Mouse (Mus musculus) embryonic facial prominence, embryonic 15.5 days (tissue): ENCODE results near the gene Zfyve28. TPM values are rescaled to one million over a fixed set of nuclear protein-coding genes. Genes with fewer than 3 reads are reported as not detected.

Experiments used
- ATAC-seq: fragments of 200-750 bp; cut with Nextera tagmentation; 2 replicates; pipeline ENCODE4 v1.8.0; 2017; ENCODE audit warnings: low read depth, moderate TSS enrichment; ENCODE audit not compliant: insufficient number of reproducible peaks, low FRiP score, low TSS enrichment
- H3K27ac ChIP-seq: fragments of 300-500 bp; sonication (generic); replicated peaks from 2 replicates; pipeline ENCODE4 v1.5.1; 2015; ENCODE audit warnings: mild to moderate bottlenecking, inconsistent platforms
- H3K27me3 ChIP-seq: fragments of 300-500 bp; sonication (generic); 2 replicates; pipeline ENCODE4 v1.6.1; 2015; ENCODE audit warnings: inconsistent platforms
- H3K36me3 ChIP-seq: fragments of 300-500 bp; sonication (generic); 2 replicates; pipeline ENCODE4 v1.6.1; 2015; ENCODE audit warnings: mild to moderate bottlenecking, inconsistent platforms
- H3K4me1 ChIP-seq: fragments of 300-500 bp; sonication (generic); 2 replicates; pipeline ENCODE4 v1.6.1; 2015; ENCODE audit warnings: inconsistent platforms
- H3K4me2 ChIP-seq: fragments of 300-500 bp; sonication (generic); replicated peaks from 2 replicates; pipeline ENCODE4 v1.6.1; 2015; ENCODE audit warnings: mild to moderate bottlenecking, inconsistent platforms
- H3K4me3 ChIP-seq: fragments of 300-500 bp; sonication (generic); replicated peaks from 2 replicates; pipeline ENCODE4 v1.5.1; 2015; ENCODE audit warnings: mild to moderate bottlenecking, inconsistent platforms
- H3K9ac ChIP-seq: fragments of 300-500 bp; sonication (generic); 2 replicates; pipeline ENCODE4 v1.6.1; 2015; ENCODE audit warnings: inconsistent platforms
- H3K9me3 ChIP-seq: fragments of 300-500 bp; sonication (generic); replicated peaks from 2 replicates; pipeline ENCODE4 v1.6.1; 2016; ENCODE audit warnings: inconsistent platforms
- WGBS: fragments of 180-500 bp; shearing (Covaris S2); methylation state at CpG from one replicate; pipeline ENCODE4 v1.1.7; 2015; 5-methylcytosine and 5-hydroxymethylcytosine counted together
- polyA plus RNA-seq: library from polyadenylated mRNA; unstranded; fragments of >200 nt; fragmentation: Nextera tagmentation; extraction: Ambion mirVana; gene quantifications from 2 replicates; pipeline ENCODE4 v1.2.1, GENCODE M21; 2015

Gene Zfyve28
- polyA plus RNA-seq, 1 experiment from 2014 or later: 1.2 TPM

- H3K27ac ChIP-seq: no peak overlapping the region
- H3K4me3 ChIP-seq: no peak overlapping the region
- no peak overlapping the region for H3K4me2 ChIP-seq
- no peaks in the 10 kb centered on the region for H3K4me1 ChIP-seq
- WGBS: 28% methylated on average over 4 of the region's 4 CpGs
- no peaks in the 10 kb centered on the region for H3K9me3 ChIP-seq
- no peaks in the 10 kb centered on the region for H3K36me3 ChIP-seq
- no peaks in the 10 kb centered on the region for H3K27me3 ChIP-seq
- no peak for ATAC-seq
- no peak overlapping the region for H3K9ac ChIP-seq
Observed at GRCm38 (mm10) chr5:34271743-34272142, 16.5 kb downstream of the Zfyve28 start.

- no peak overlapping the region for H3K4me3 ChIP-seq
- H3K9me3 ChIP-seq: no peaks in the 10 kb centered on the region
- no peak overlapping the region for H3K4me2 ChIP-seq
- no peak overlapping the region for H3K9ac ChIP-seq
- no peaks in the 10 kb centered on the region for H3K27me3 ChIP-seq
- no peaks in the 10 kb centered on the region for H3K4me1 ChIP-seq
- 59% methylated on average over 12 of the region's 12 CpGs for WGBS
- no peak for ATAC-seq
- H3K36me3 ChIP-seq: no peaks in the 10 kb centered on the region
- H3K27ac ChIP-seq: no peak overlapping the region
Observed at GRCm38 (mm10) chr5:34269921-34270465, 18.3 kb downstream of the Zfyve28 start.

- Histone ChIP-seq H3K9ac (no peak overlapping the region), H3K4me1 (no peaks in the 10 kb centered on the region), H3K27me3 (no peaks in the 10 kb centered on the region), H3K4me3 (no peak overlapping the region), H3K27ac (no peak overlapping the region), H3K36me3 (no peaks in the 10 kb centered on the region), H3K9me3 (no peaks in the 10 kb centered on the region), H3K4me2 (no peak overlapping the region)
- WGBS: 78% methylated on average over 16 of the region's 16 CpGs
- no peak for ATAC-seq
Observed at GRCm38 (mm10) chr5:34269197-34269920, 18.9 kb downstream of the Zfyve28 start.

GRCm38 (mm10) chr5:34266065-34266464 is 22.2 kb downstream of the Zfyve28 start:
- no peak overlapping the region for H3K4me3 ChIP-seq
- no peak overlapping the region for H3K9ac ChIP-seq
- no peaks in the 10 kb centered on the region for H3K9me3 ChIP-seq
- no peak overlapping the region for H3K27ac ChIP-seq
- 66% methylated on average over 4 of the region's 4 CpGs for WGBS
- no peak overlapping the region for H3K4me2 ChIP-seq
- H3K4me1 ChIP-seq: no peaks in the 10 kb centered on the region
- ATAC-seq: no peak
- no peaks in the 10 kb centered on the region for H3K27me3 ChIP-seq
- no peaks in the 10 kb centered on the region for H3K36me3 ChIP-seq

- H3K27ac ChIP-seq: no peak overlapping the region
- H3K9me3 ChIP-seq: no peaks in the 10 kb centered on the region
- H3K9ac ChIP-seq: no peak overlapping the region
- H3K36me3 ChIP-seq: no peaks in the 10 kb centered on the region
- ATAC-seq: no peak
- no peak overlapping the region for H3K4me3 ChIP-seq
- no peaks in the 10 kb centered on the region for H3K27me3 ChIP-seq
- no peaks in the 10 kb centered on the region for H3K4me1 ChIP-seq
- 55% methylated on average over 3 of the region's 3 CpGs for WGBS
- no peak overlapping the region for H3K4me2 ChIP-seq
Observed at GRCm38 (mm10) chr5:34259172-34259816, 29.0 kb downstream of the Zfyve28 start.

- no peak overlapping the region for H3K27ac ChIP-seq
- peaks cover 21% of the 10 kb centered on the region for H3K4me1 ChIP-seq
- WGBS: 76% methylated on average over 3 of the region's 3 CpGs
- H3K27me3 ChIP-seq: no peaks in the 10 kb centered on the region
- H3K9me3 ChIP-seq: no peaks in the 10 kb centered on the region
- H3K4me3 ChIP-seq: no peak overlapping the region
- no peak overlapping the region for H3K9ac ChIP-seq
- H3K36me3 ChIP-seq: no peaks in the 10 kb centered on the region
- H3K4me2 ChIP-seq: no peak overlapping the region
- no peak for ATAC-seq
Observed at GRCm38 (mm10) chr5:34255189-34255588, 33.1 kb downstream of the Zfyve28 start.

GRCm38 (mm10) chr5:34254309-34254708 is 33.9 kb downstream of the Zfyve28 start:
- 59% methylated on average over 8 of the region's 8 CpGs for WGBS

GRCm38 (mm10) chr5:34252967-34253519 is 35.2 kb downstream of the Zfyve28 start:
- H3K4me3 ChIP-seq: no peak overlapping the region
- H3K27ac ChIP-seq: no peak overlapping the region
- H3K36me3 ChIP-seq: no peaks in the 10 kb centered on the region
- no peaks in the 10 kb centered on the region for H3K9me3 ChIP-seq
- no peaks in the 10 kb centered on the region for H3K27me3 ChIP-seq
- no peak for ATAC-seq
- no peak overlapping the region for H3K4me2 ChIP-seq
- no peak overlapping the region for H3K9ac ChIP-seq
- H3K4me1 ChIP-seq: peaks cover 29% of the 10 kb centered on the region
- 34% methylated on average over 4 of the region's 4 CpGs for WGBS

More at GRCm38 (mm10) chr5:34254309-34254708, 33.9 kb downstream of the Zfyve28 start:
- Histone ChIP-seq H3K27ac (no peak overlapping the region), H3K4me2 (no peak overlapping the region), H3K36me3 (no peaks in the 10 kb centered on the region), H3K4me3 (no peak overlapping the region), H3K9ac (no peak overlapping the region), H3K9me3 (no peaks in the 10 kb centered on the region), H3K4me1 (peaks cover 29% of the 10 kb centered on the region), H3K27me3 (no peaks in the 10 kb centered on the region)
- no peak for ATAC-seq

GRCm38 (mm10) chr5:34252307-34252966 is 35.8 kb downstream of the Zfyve28 start:
- Histone ChIP-seq H3K9ac (no peak overlapping the region), H3K9me3 (no peaks in the 10 kb centered on the region), H3K4me3 (no peak overlapping the region), H3K36me3 (no peaks in the 10 kb centered on the region), H3K4me1 (peaks cover 29% of the 10 kb centered on the region), H3K27me3 (no peaks in the 10 kb centered on the region), H3K27ac (no peak overlapping the region), H3K4me2 (no peak overlapping the region)
- ATAC-seq: no peak
- 20% methylated on average over 4 of the region's 4 CpGs for WGBS

GRCm38 (mm10) chr5:34251794-34252193 is 36.5 kb downstream of the Zfyve28 start:
- H3K4me1 ChIP-seq: peaks cover 29% of the 10 kb centered on the region
- no peak overlapping the region for H3K27ac ChIP-seq
- no peak overlapping the region for H3K4me2 ChIP-seq
- 41% methylated on average over 4 of the region's 4 CpGs for WGBS
- no peaks in the 10 kb centered on the region for H3K9me3 ChIP-seq
- H3K27me3 ChIP-seq: no peaks in the 10 kb centered on the region
- no peak for ATAC-seq
- no peak overlapping the region for H3K4me3 ChIP-seq
- no peak overlapping the region for H3K9ac ChIP-seq
- no peaks in the 10 kb centered on the region for H3K36me3 ChIP-seq

- no peak overlapping the region for H3K4me3 ChIP-seq
- peaks cover 29% of the 10 kb centered on the region for H3K4me1 ChIP-seq
- ATAC-seq: peak; percentile 48; the same call in 1 of the 2 replicates
- no peaks in the 10 kb centered on the region for H3K27me3 ChIP-seq
- 53% methylated on average over 3 of the region's 3 CpGs for WGBS
- no peaks in the 10 kb centered on the region for H3K9me3 ChIP-seq
- H3K36me3 ChIP-seq: no peaks in the 10 kb centered on the region
- no peak overlapping the region for H3K9ac ChIP-seq
- H3K4me2 ChIP-seq: no peak overlapping the region
- H3K27ac ChIP-seq: no peak overlapping the region
Observed at GRCm38 (mm10) chr5:34250090-34250489, 38.2 kb downstream of the Zfyve28 start.
